Mouse (Mus musculus) brown adipose tissue, adult 24 weeks (tissue): ENCODE measurements around the gene Rffl. TPM values are rescaled to one million over a fixed set of nuclear protein-coding genes. Genes with fewer than 3 reads are reported as not detected.

Source experiments
- H3K27ac ChIP-seq: fragments of 200-500 bp; replicated peaks from 2 replicates; pipeline ENCODE4 v1.5.1; 2012; ENCODE audit warnings: low read depth, mild to moderate bottlenecking, low read length
- H3K4me1 ChIP-seq: fragments of 200-500 bp; 2 replicates; pipeline ENCODE4 v1.6.1; 2012; ENCODE audit warnings: low read length, mixed read lengths; ENCODE audit not compliant: control insufficient read depth, insufficient read depth, insufficient read length
- H3K4me3 ChIP-seq: fragments of 200-500 bp; 2 replicates; pipeline ENCODE4 v1.5.1; 2012; ENCODE audit warnings: low read depth, mild to moderate bottlenecking, low read length, moderate library complexity; ENCODE audit not compliant: insufficient read depth
- polyA plus RNA-seq: library from polyadenylated mRNA; stranded (reverse); fragments of >200 nt; gene quantifications from 2 replicates; pipeline ENCODE4 v1.2.4, GENCODE M21; 2012; ENCODE audit not compliant: missing spikeins, insufficient read depth, insufficient read length

Rffl gene
- 4.3 and 6.3 TPM in 2 replicates for polyA plus RNA-seq

GRCm38 (mm10) chr11:82871031-82871446 is at the start of gene Rffl:
Gene Rffl (minus strand): TSS chr11:82871210.
- Histone ChIP-seq H3K27ac (peak within 1 kb of the TSS; percentile 64), H3K4me3 (peak within 1 kb of the TSS; percentile 86), H3K4me1 (peaks cover 2% of the 10 kb centered on the region; the same call in 1 of the 2 replicates)

DNA sequence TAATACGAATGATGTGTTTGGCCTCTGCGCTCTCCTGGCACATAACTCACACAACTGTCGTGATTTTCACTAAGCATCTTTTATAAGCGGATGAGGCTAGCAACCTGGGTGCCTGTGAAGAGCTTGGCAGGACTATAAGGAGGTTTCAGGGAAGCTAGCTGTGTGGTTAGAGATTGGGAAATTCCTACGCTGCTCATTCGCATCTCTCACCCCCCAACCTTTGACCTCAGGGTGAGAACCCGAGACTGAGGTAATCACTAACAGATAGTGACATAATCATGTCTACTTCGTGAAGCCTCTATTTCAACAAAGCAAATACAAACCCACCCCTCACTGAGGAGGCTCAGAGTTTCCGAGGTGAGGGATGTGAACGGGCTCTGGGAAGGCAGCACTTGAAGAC is 49.8 kb upstream of the Rffl start:
- Histone ChIP-seq H3K4me1 (no peaks in the 10 kb centered on the region), H3K4me3 (no peak overlapping the region), H3K27ac (no peak overlapping the region)

DNA sequence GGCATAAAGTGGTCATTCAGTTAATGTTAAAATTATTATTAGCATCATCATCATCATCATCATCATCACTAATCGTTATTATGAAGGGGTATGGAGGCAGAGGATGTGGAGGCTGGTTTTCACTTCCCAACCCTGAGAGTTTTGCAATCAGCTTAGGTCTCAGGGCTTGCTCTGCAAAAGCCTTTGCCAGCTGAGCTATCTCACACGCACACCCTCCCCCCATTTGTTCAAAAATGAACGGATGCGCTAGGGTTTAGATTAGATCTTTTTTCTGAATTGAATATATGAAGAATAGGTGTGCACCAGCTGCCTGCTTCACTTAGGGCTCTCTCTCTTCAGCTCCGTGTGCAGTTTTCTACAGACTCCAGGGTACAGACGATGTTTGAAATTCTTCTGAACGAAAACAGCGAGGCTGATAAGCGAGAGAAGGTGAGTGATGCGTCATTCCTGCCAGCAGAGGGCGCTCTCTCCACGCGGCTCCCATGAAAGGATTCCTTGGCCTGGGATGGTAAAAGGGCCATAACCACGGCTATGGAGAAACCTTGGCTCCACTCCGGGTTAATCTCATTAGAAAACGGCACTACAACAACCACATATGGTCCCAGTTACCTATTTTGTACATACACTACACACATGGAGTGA is 43.8 kb upstream of the Rffl start:
- H3K4me1 ChIP-seq = no peaks in the 10 kb centered on the region
- no peak overlapping the region for H3K4me3 ChIP-seq
- H3K27ac ChIP-seq = no peak overlapping the region

- Histone ChIP-seq H3K27ac (no peak overlapping the region), H3K4me3 (no peak overlapping the region), H3K4me1 (peaks cover 5% of the 10 kb centered on the region; the same call in 1 of the 2 replicates)
Measured at GRCm38 (mm10) chr11:82910679-82911389, 39.8 kb upstream of the Rffl start.

- H3K27ac ChIP-seq = no peak within 1 kb of the TSS
- H3K4me1 ChIP-seq = peaks cover 5% of the 10 kb centered on the region; the same call in 1 of the 2 replicates
- no peak within 1 kb of the TSS for H3K4me3 ChIP-seq
Measured at GRCm38 (mm10) chr11:82910250-82910649, 39.2 kb upstream of the Rffl start, which contains the start of gene Unc45b. Gene Unc45b (plus strand): TSS chr11:82910550.

DNA sequence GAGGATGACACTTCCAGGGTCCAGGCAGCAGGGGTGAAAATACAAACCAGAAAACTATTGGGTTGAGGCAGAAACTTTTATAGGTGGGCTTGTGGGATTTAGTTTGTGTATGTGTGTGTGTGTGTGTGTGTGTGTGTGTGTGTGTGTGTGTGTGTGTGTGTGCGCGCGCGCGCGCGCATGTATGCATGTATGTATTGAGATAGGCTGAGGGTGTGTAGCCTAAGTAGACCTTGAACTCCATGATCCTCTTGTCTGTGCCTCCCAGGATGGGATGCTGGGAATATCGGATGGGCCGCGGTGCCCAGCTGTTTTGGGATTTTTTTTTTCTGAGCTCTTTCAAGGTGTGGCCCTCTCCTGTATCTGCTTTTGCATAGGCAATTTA is 37.6 kb upstream of the Rffl start:
- no peak overlapping the region for H3K27ac ChIP-seq
- peak overlapping the region; percentile 19; the same call in 1 of the 2 replicates for H3K4me3 ChIP-seq
- peaks cover 5% of the 10 kb centered on the region; the same call in 1 of the 2 replicates for H3K4me1 ChIP-seq

GRCm38 (mm10) chr11:82907651-82908607 is 36.9 kb upstream of the Rffl start, which contains the start of gene Nle1:
Gene Nle1 (minus strand): TSS chr11:82908411.
- no peak within 1 kb of the TSS for H3K27ac ChIP-seq
- peak within 1 kb of the TSS; percentile 74 for H3K4me3 ChIP-seq
- H3K4me1 ChIP-seq = peaks cover 5% of the 10 kb centered on the region; the same call in 1 of the 2 replicates

- H3K4me1 ChIP-seq = peaks cover 5% of the 10 kb centered on the region; the same call in 1 of the 2 replicates
- no peak overlapping the region for H3K4me3 ChIP-seq
- no peak overlapping the region for H3K27ac ChIP-seq
Measured at GRCm38 (mm10) chr11:82905816-82906215, 34.8 kb upstream of the Rffl start.

DNA sequence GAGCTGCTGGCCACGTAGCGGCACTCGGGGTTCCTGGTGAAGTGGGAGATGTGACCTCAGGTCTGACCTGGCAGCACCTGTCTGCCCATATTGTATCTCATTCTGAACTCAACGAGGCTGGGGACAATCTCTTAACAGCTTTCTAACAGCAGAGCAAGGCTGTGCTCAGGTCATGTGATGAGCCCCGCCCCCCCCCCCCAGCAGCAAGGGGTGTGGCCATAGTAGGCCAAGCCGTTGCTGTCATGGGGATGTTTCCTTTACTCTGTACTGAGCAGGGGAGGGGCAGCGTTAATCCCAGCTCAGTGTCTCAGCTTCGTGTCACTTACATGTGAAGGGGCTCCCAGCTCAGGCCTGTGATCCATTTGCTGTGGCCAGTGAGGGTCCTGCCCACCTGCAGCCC is 33.9 kb upstream of the Rffl start:
- Histone ChIP-seq H3K27ac (no peak overlapping the region), H3K4me1 (peaks cover 5% of the 10 kb centered on the region; the same call in 1 of the 2 replicates), H3K4me3 (no peak overlapping the region)

GRCm38 (mm10) chr11:82901606-82902310 is 30.7 kb upstream of the Rffl start:
- no peak overlapping the region for H3K27ac ChIP-seq
- no peak overlapping the region for H3K4me3 ChIP-seq
- no peaks in the 10 kb centered on the region for H3K4me1 ChIP-seq

- Histone ChIP-seq H3K4me3 (no peak overlapping the region), H3K4me1 (no peaks in the 10 kb centered on the region), H3K27ac (no peak overlapping the region)
Measured at GRCm38 (mm10) chr11:82899720-82900119, 28.7 kb upstream of the Rffl start.

DNA sequence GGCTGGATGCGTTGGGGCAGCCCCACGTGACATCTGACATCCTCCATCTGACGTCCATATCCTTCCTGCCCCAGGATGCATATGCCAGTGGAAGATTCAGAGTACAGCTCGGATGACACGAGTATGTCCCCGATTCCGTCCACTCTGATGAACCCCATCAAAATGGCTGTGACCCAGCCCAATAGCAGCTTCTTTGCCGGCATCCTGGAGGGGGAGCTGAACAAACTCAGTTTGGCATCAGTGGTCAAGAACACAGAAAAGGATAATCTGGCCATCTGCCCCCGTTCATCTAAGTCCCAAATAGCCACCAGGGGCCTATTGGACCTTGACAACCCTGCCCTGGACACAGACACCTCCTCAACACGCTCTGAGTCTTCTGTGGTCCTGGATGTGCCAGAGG is 26.5 kb upstream of the Rffl start:
- Histone ChIP-seq H3K27ac (no peak overlapping the region), H3K4me1 (no peaks in the 10 kb centered on the region), H3K4me3 (no peak overlapping the region)

- H3K4me3 ChIP-seq = peak within 1 kb of the TSS; percentile 8; the same call in 1 of the 2 replicates
- H3K27ac ChIP-seq = no peak within 1 kb of the TSS; the same call in 1 of the 2 replicates
- H3K4me1 ChIP-seq = peaks cover 2% of the 10 kb centered on the region; the same call in 1 of the 2 replicates
Measured at GRCm38 (mm10) chr11:82891936-82892335, 20.9 kb upstream of the Rffl start, which contains the start of gene Fndc8. Gene Fndc8 (plus strand): TSS chr11:82892124.

DNA sequence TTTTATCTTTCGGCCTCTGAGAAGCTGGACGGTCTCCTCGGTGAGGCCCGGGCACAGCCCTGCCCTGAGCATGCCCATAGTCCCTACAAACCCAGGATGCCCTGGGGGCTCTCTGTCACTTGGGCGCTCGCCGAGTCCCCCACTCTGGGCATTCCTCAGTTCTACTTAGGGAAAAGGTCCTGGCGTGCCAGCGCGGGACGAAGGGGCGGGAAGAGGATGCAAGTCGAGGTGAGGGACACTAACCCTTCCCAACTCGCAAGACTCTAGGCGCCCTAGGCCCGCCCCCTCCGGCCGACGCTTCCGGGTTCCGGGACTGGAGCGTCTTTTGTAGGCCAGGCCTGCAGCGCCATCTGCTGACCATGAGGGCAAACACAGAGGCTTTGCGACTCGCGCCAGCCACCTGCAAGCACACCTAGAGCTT is 19.3 kb upstream of the Rffl start, which contains the start of gene Rad51d:
Gene Rad51d, minus strand, starts transcription at position 273 of the 421 bp plus-strand sequence.
- peak within 1 kb of the TSS; percentile 78 for H3K27ac ChIP-seq
- H3K4me1 ChIP-seq = peaks cover 2% of the 10 kb centered on the region; the same call in 1 of the 2 replicates
- H3K4me3 ChIP-seq = peak within 1 kb of the TSS; percentile 82
